Mouse (Mus musculus): ENCODE measurements around the gene Arl15. TPM values are rescaled to one million over a fixed set of nuclear protein-coding genes. Genes with fewer than 3 reads are reported as not detected.

The Arl15 gene
- polyA plus RNA-seq, 1 experiment from 2014 or later, result 8.7 TPM

- WGBS, result 71% methylated on average over 17 of the region's 17 CpGs
- Histone ChIP-seq H3K9me3 (ENCODE audit: control insufficient read depth, low read length) (no peaks in the 10 kb centered on the region), H3K4me3 (ENCODE audit: low read depth, low read length) (no peak overlapping the region), H3K27ac (ENCODE audit: low read depth, low read length) (no peak overlapping the region), H3K27me3 (replicated peaks; ENCODE audit: control insufficient read depth, insufficient read depth, low read length) (no peaks in the 10 kb centered on the region), H3K36me3 (ENCODE audit: control insufficient read depth, insufficient read depth, low read length) (no peaks in the 10 kb centered on the region), H3K9ac (ENCODE audit: low read depth, low read length) (no peak overlapping the region), H3K4me1 (replicated peaks; ENCODE audit: control insufficient read depth, insufficient read depth, low read length) (0 out of 2 replicates have a peak, but pooled peaks cover 3% of the 10 kb centered on the region), H3K4me2 (no peak overlapping the region)
- DNase-seq (ENCODE audit: low spot score) (no peak), ATAC-seq (replicated peaks; ENCODE audit: low FRiP score) (no peak)
Observed at GRCm38 (mm10) chr13:114077584-114078270, 283.4 kb downstream of the Arl15 start.

DNA sequence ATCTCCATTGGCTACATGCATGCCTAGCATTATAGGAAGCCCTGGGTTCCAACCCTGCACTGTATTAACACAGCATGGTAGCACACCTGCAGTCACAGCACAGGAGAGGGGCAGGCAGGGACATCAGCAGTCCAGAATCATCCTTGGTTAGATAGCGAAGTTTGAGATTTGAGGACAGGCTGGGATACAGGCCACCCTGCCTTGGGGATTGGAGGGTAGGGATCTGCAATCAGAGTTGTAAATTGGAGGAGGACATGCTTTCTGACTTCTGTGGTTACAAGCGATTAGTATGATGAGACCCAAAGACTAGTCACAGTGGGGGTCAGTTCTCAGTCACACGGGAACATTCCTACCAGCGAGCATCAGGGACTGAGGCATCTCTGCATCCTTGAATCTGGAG, 284.5 kb downstream of the Arl15 start:
- Histone ChIP-seq H3K27me3 (replicated peaks; ENCODE audit: control insufficient read depth, insufficient read depth, low read length) (no peaks in the 10 kb centered on the region), H3K4me1 (replicated peaks; ENCODE audit: control insufficient read depth, insufficient read depth, low read length) (peaks cover 3% of the 10 kb centered on the region; the same call in 1 of the 2 replicates), H3K9ac (ENCODE audit: low read depth, low read length) (no peak overlapping the region), H3K36me3 (ENCODE audit: control insufficient read depth, insufficient read depth, low read length) (no peaks in the 10 kb centered on the region), H3K9me3 (ENCODE audit: control insufficient read depth, low read length) (no peaks in the 10 kb centered on the region), H3K4me3 (ENCODE audit: low read depth, low read length) (no peak overlapping the region), H3K4me2 (no peak overlapping the region), H3K27ac (ENCODE audit: low read depth, low read length) (no peak overlapping the region)
- WGBS, result 84% methylated on average over 4 of the region's 4 CpGs
- ATAC-seq (replicated peaks; ENCODE audit: low FRiP score), result no peak
- DNase-seq (ENCODE audit: low spot score), result no peak

GRCm38 (mm10) chr13:114079751-114080150, 285.4 kb downstream of the Arl15 start:
- peaks cover 3% of the 10 kb centered on the region; the same call in 1 of the 2 replicates for H3K4me1 ChIP-seq (replicated peaks; ENCODE audit: control insufficient read depth, insufficient read depth, low read length)
- H3K9me3 ChIP-seq (ENCODE audit: control insufficient read depth, low read length), result no peaks in the 10 kb centered on the region
- no peaks in the 10 kb centered on the region for H3K36me3 ChIP-seq (ENCODE audit: control insufficient read depth, insufficient read depth, low read length)
- no peak overlapping the region for H3K27ac ChIP-seq (ENCODE audit: low read depth, low read length)
- no peak overlapping the region for H3K4me3 ChIP-seq (ENCODE audit: low read depth, low read length)
- DNase-seq (ENCODE audit: low spot score), result no peak
- H3K9ac ChIP-seq (ENCODE audit: low read depth, low read length), result no peak overlapping the region
- ATAC-seq (replicated peaks; ENCODE audit: low FRiP score), result no peak
- H3K4me2 ChIP-seq, result no peak overlapping the region
- H3K27me3 ChIP-seq (replicated peaks; ENCODE audit: control insufficient read depth, insufficient read depth, low read length), result no peaks in the 10 kb centered on the region
- WGBS, result 88% methylated on average over 6 of the region's 6 CpGs

GRCm38 (mm10) chr13:114080491-114080890, 286.2 kb downstream of the Arl15 start:
- no peak overlapping the region for H3K9ac ChIP-seq (ENCODE audit: low read depth, low read length)
- H3K27ac ChIP-seq (ENCODE audit: low read depth, low read length), result no peak overlapping the region
- peaks cover 3% of the 10 kb centered on the region; the same call in 1 of the 2 replicates for H3K4me1 ChIP-seq (replicated peaks; ENCODE audit: control insufficient read depth, insufficient read depth, low read length)
- no peak overlapping the region for H3K4me2 ChIP-seq
- H3K9me3 ChIP-seq (ENCODE audit: control insufficient read depth, low read length), result no peaks in the 10 kb centered on the region
- H3K36me3 ChIP-seq (ENCODE audit: control insufficient read depth, insufficient read depth, low read length), result no peaks in the 10 kb centered on the region
- no peaks in the 10 kb centered on the region for H3K27me3 ChIP-seq (replicated peaks; ENCODE audit: control insufficient read depth, insufficient read depth, low read length)
- 76% methylated on average over 8 of the region's 8 CpGs for WGBS
- DNase-seq (ENCODE audit: low spot score), result no peak
- no peak for ATAC-seq (replicated peaks; ENCODE audit: low FRiP score)
- H3K4me3 ChIP-seq (ENCODE audit: low read depth, low read length), result no peak overlapping the region

DNA sequence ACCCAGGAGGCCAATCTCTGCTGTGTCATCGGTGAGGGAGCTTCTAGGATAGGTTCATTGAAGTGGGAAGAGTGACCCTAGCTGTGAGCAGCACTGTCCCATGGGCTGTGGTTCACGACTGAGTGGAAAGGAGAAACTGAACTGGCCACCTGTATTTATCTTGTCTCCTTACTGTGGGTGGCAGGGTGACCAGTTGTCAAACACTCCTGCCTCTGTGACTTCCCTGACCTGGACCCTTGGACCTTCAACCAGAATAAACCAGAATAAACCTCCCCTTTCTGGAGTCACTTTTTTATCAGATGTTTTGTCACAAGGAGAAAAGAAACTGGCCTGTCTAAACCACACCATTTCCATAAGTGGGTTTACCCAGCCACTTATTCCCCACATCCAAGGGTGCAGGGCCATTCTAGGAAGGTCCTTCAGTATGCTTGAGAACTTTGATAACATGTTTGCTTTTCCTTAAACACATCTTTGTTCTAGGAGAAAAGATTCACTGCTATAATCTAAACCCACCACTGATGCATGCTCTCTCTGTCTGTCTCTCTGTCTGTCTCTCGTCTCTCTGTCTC, 289.3 kb downstream of the Arl15 start:
- Histone ChIP-seq H3K27me3 (replicated peaks; ENCODE audit: control insufficient read depth, insufficient read depth, low read length) (no peaks in the 10 kb centered on the region), H3K4me1 (replicated peaks; ENCODE audit: control insufficient read depth, insufficient read depth, low read length) (no peaks in the 10 kb centered on the region; the same call in 1 of the 2 replicates), H3K36me3 (ENCODE audit: control insufficient read depth, insufficient read depth, low read length) (no peaks in the 10 kb centered on the region), H3K9me3 (ENCODE audit: control insufficient read depth, low read length) (no peaks in the 10 kb centered on the region), H3K9ac (ENCODE audit: low read depth, low read length) (no peak overlapping the region), H3K4me3 (ENCODE audit: low read depth, low read length) (no peak overlapping the region), H3K4me2 (no peak overlapping the region), H3K27ac (ENCODE audit: low read depth, low read length) (no peak overlapping the region)
- no peak for DNase-seq (ENCODE audit: low spot score)
- 77% methylated on average over 3 of the region's 3 CpGs for WGBS
- no peak; the same call in 1 of the 2 replicates for ATAC-seq (replicated peaks; ENCODE audit: low FRiP score)

GRCm38 (mm10) chr13:114085442-114085841, 291.1 kb downstream of the Arl15 start:
- no peak overlapping the region for H3K4me3 ChIP-seq (ENCODE audit: low read depth, low read length)
- H3K27me3 ChIP-seq (replicated peaks; ENCODE audit: control insufficient read depth, insufficient read depth, low read length), result no peaks in the 10 kb centered on the region
- no peak overlapping the region for H3K4me2 ChIP-seq
- H3K9ac ChIP-seq (ENCODE audit: low read depth, low read length), result no peak overlapping the region
- H3K4me1 ChIP-seq (replicated peaks; ENCODE audit: control insufficient read depth, insufficient read depth, low read length), result no peaks in the 10 kb centered on the region; the same call in 1 of the 2 replicates
- WGBS, result 79% methylated on average over 8 of the region's 8 CpGs
- DNase-seq (ENCODE audit: low spot score) (no peak), ATAC-seq (replicated peaks; ENCODE audit: low FRiP score) (no peak)
- H3K27ac ChIP-seq (ENCODE audit: low read depth, low read length), result no peak overlapping the region
- H3K9me3 ChIP-seq (ENCODE audit: control insufficient read depth, low read length), result no peaks in the 10 kb centered on the region
- no peaks in the 10 kb centered on the region for H3K36me3 ChIP-seq (ENCODE audit: control insufficient read depth, insufficient read depth, low read length)

- no peaks in the 10 kb centered on the region; the same call in 1 of the 2 replicates for H3K4me1 ChIP-seq (replicated peaks; ENCODE audit: control insufficient read depth, insufficient read depth, low read length)
- 55% methylated on average over 5 of the region's 5 CpGs for WGBS
- no peaks in the 10 kb centered on the region for H3K9me3 ChIP-seq (ENCODE audit: control insufficient read depth, low read length)
- H3K27ac ChIP-seq (ENCODE audit: low read depth, low read length), result no peak overlapping the region
- H3K4me2 ChIP-seq, result no peak overlapping the region
- H3K9ac ChIP-seq (ENCODE audit: low read depth, low read length), result no peak overlapping the region
- ATAC-seq (replicated peaks; ENCODE audit: low FRiP score) (no peak), DNase-seq (ENCODE audit: low spot score) (no peak)
- no peak overlapping the region for H3K4me3 ChIP-seq (ENCODE audit: low read depth, low read length)
- H3K36me3 ChIP-seq (ENCODE audit: control insufficient read depth, insufficient read depth, low read length), result no peaks in the 10 kb centered on the region
- no peaks in the 10 kb centered on the region for H3K27me3 ChIP-seq (replicated peaks; ENCODE audit: control insufficient read depth, insufficient read depth, low read length)
Observed at GRCm38 (mm10) chr13:114086325-114086724, 292.0 kb downstream of the Arl15 start.

DNA sequence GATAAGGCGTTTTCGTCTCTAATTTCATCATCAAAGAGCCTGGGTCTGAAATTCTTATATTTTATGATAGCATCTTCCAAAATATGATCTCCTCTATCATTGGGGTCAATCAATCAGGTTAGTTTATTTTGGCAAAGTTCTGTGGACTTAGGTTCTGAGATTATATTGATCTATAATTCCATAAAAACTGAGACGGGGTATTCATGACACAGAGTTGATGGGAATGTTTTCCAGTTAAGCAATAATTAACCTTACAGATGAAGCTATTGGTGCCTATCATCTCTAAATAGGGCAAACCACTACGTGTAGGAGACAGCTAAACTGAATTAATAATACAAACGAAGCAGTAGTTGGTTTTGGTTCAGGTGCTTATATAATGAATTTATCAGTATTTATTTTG, 292.5 kb downstream of the Arl15 start:
- Histone ChIP-seq H3K4me1 (replicated peaks; ENCODE audit: control insufficient read depth, insufficient read depth, low read length) (no peaks in the 10 kb centered on the region; the same call in 1 of the 2 replicates), H3K4me3 (ENCODE audit: low read depth, low read length) (no peak overlapping the region), H3K36me3 (ENCODE audit: control insufficient read depth, insufficient read depth, low read length) (no peaks in the 10 kb centered on the region), H3K9ac (ENCODE audit: low read depth, low read length) (no peak overlapping the region), H3K27ac (ENCODE audit: low read depth, low read length) (no peak overlapping the region), H3K4me2 (no peak overlapping the region), H3K9me3 (ENCODE audit: control insufficient read depth, low read length) (no peaks in the 10 kb centered on the region), H3K27me3 (replicated peaks; ENCODE audit: control insufficient read depth, insufficient read depth, low read length) (no peaks in the 10 kb centered on the region)
- 85% methylated on average over 5 of the region's 5 CpGs for WGBS
- DNase-seq (ENCODE audit: low spot score), result no peak
- no peak for ATAC-seq (replicated peaks; ENCODE audit: low FRiP score)

Measured in liver, embryonic 11.5 days (tissue).